Mouse (Mus musculus): ENCODE results near the gene 2410131K14Rik.

- TF ChIP-seq CTCF (IDR thresholded peaks at IDR 0.05; ENCODE audit: control insufficient read depth, insufficient read depth, insufficient read length) (no peak), MAX (IDR thresholded peaks at IDR 0.05) (no peak), MYOD1 (IDR thresholded peaks at IDR 0.05; ENCODE audit: control insufficient read depth, insufficient read length, low read depth) (no peak), USF1 (IDR thresholded peaks at IDR 0.05; ENCODE audit: low read depth) (no peak), FOSL1 (IDR thresholded peaks at IDR 0.05; ENCODE audit: insufficient read depth, low read length, poor library complexity, severe bottlenecking) (no peak)
These were observed 32.9 kb downstream of the 2410131K14Rik start for GRCm38 (mm10) chr5:118277741-118278495.

Measured in C2C12 (cell line).